Mouse (Mus musculus) liver, postnatal 0 days (tissue): ENCODE measurements around the gene Fcamr.

Source experiments
- CTCF ChIP-seq: sonication (generic); IDR thresholded peaks from 2 replicates; pipeline ENCODE4 v1.5.1; 2016; ENCODE audit warnings: antibody characterized with exemption, low read depth
- EP300 ChIP-seq: IDR thresholded peaks from 2 replicates; pipeline ENCODE4 v1.6.1; 2016; ENCODE audit warnings: antibody characterized with exemption, low read depth, mild to moderate bottlenecking

DNA sequence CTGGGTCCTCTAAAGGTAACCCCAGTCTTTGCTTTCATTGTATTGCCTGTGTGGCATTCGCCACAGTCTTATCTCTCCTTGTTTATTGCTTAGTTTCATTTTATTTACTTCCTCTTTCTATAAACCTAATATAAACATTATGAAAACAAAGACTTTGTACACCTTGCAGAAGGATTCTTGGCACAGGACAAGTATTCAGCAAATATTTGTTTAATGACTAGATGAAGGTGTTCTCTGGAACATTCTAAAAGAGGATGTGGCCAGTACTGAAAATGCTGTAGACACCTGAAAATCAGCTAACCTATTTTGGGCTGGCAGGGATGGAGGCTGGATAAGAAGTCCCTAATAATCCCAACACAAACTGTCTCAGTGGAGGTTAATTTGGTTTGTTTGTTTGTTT lies 39.1 kb upstream of the Fcamr start:
- TF ChIP-seq EP300 (peak; percentile 68), CTCF (no peak)
